Mouse (Mus musculus) brain, adult 10 weeks (tissue): ENCODE measurements around the gene Armc6. TPM values are rescaled to one million over a fixed set of nuclear protein-coding genes. Genes with fewer than 3 reads are reported as not detected.

Source experiments
- polyA plus RNA-seq: library from polyadenylated mRNA; stranded (reverse); fragments of 350-450 nt; fragmentation: Illumina TruSeq; extraction: RNeasy Lipid Tissue Mini Kit (QIAGEN cat#74804); gene quantifications from one replicate; pipeline ENCODE4 v1.2.3, GENCODE M21; 2015; ENCODE audit warnings: low read depth, low replicate concordance

The Armc6 gene
- 41.9 TPM for polyA plus RNA-seq

DNA sequence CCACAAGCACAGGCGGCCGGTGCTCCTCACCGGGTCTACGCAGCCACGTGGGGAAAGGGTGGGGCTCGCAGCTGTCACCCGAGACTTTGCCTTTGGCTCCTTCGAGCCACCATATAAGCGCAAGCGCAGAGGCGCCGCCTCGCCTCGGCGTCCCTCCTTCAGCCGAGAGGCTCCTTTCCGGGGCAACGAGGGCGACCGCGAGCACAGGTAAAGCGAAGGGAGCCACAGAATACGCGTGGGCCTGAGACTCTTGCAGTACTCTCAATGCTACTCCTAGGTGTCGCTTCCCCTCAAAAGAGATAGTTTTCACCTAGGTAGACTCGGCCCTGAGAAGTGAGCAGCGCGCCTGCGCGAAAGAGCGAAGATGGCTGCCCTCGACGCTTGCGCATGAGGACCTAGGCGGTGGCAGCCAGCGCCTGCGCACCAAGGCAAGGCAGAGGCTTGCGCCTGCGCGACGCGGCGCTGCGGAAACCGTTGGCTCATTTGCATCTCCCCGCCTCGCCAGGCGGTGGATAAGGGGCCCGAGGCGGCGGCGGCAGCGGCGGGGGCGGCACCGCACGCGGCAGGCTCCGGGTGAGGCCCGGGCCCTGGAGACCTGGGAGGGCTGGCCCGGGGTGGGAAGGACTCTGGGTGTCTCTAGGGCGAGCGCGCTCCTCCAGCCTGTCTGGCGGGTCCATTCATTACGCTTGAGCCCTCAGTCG is at the start of gene Armc6, which contains the start of gene Sugp2:
Gene Armc6, minus strand, starts transcription at position 387 of the 701 bp plus-strand sequence.
Gene Sugp2, plus strand, starts transcription at position 147 of the 701 bp plus-strand sequence.

DNA sequence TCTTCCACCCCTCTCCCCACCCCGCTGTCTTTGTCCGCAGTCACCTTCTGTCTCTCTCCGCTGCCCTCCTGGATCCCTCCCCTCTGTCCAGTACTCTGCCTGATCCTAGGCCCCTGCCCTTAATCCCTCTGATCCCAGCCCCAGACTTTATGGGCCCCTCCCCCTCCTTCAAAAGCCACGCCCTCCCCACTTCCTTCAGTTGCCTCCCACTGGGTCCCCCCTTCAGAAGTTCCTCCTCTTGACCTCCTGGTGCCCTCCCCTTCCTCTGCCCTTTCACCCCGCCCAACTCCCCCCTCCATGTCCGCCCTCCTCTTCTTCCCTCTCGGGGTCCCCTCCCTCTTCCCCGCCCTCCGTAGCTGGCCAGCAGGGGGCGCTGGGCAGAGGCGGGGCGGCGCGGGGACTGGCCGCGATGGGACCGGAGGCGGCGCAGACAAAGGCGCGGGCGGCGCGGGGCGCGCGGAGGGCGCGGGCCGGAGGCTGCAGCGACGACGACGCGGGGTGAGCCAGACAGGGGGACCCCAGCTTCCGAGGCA is 48.4 kb upstream of the Armc6 start, which contains the start of gene Homer3:
Gene Homer3, plus strand, starts transcription at position 225 of the 533 bp plus-strand sequence.

DNA sequence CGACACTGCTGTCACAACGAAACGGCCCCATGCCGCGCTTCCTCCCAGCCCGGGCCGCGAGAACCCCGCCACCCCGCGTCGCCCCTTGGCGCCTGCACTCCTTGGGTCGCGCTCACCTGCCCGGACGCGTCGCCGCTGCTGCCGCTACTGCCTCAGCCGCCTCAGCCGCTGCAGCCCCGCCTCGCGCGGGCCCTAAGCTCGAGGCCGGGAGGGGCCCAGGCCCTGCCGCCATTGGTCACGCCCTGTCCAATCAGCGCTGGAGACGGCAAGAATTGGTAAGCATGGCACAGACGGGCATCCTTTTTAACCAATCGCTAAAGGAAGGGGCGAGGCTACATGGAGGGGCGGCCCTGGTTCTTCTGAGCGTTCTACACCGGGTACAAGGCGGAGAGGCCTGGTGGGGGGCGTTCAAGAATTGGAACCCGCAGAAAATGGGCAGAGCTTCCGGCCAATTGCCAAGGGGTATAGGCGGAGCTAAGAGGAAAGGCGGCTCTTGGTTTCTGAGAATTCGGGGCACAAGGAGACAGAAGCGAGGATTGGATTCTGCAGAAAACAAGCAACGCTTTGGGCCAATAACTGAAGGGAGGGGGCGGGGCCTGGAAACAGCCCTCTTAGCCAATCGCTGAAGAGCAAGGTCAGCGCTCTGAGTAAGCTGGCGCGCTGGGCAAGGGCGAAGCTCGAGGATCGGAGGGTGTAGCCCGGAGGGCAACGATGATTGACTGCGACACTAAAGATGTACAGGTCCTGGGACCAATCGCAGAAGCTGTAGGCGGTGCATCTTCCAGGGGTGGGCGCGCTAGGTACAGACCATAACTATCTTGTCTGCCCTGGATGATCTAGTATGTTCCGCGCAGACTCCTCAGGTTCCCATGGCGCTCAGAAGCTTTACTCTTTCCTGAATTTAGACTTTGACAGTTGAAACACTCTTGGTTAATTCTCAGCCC is 21.9 kb downstream of the Armc6 start, which contains the start of gene Slc25a42:
Gene Slc25a42, minus strand, starts transcription at position 194 of the 944 bp plus-strand sequence.

GRCm38 (mm10) chr8:70172043-70172681 is 62.1 kb downstream of the Armc6 start, which contains the start of gene Tmem161a:
TSS of gene Tmem161a (plus strand) at chr8:70172356.

Other genes starting within 250 kb of the Armc6 start
- 17.6 TPM for gene Gatad2a, start 238.1 kb downstream of the Armc6 start, polyA plus RNA-seq
- gene Mau2, start 191.7 kb downstream of the Armc6 start, polyA plus RNA-seq = 56.6 TPM
- gene Sugp1, start 191.7 kb downstream of the Armc6 start, polyA plus RNA-seq = 40.9 TPM
- 3.4 TPM for gene Tm6sf2, start 161.5 kb downstream of the Armc6 start, polyA plus RNA-seq
- gene Hapln4, start 151.0 kb downstream of the Armc6 start, polyA plus RNA-seq = 85.0 TPM
- gene Ncan, start 113.6 kb downstream of the Armc6 start, polyA plus RNA-seq = 58.0 TPM
- 29.2 TPM for gene Nr2c2ap, start 103.1 kb downstream of the Armc6 start, polyA plus RNA-seq
- gene Rfxank, start 95.3 kb downstream of the Armc6 start, polyA plus RNA-seq = 14.6 TPM
- 79.7 TPM for gene Borcs8, start 95.0 kb downstream of the Armc6 start, polyA plus RNA-seq
- not detected for gene Mef2b, start 94.8 kb downstream of the Armc6 start, polyA plus RNA-seq
- 30.0 TPM for gene Tmem161a, start 62.1 kb downstream of the Armc6 start, polyA plus RNA-seq
- 27.2 TPM for gene Slc25a42, start 22.2 kb downstream of the Armc6 start, polyA plus RNA-seq
- 63.2 TPM for gene Sugp2, start 240 bp downstream of the Armc6 start, polyA plus RNA-seq
- 20.1 TPM for gene Homer3, start 48.4 kb upstream of the Armc6 start, polyA plus RNA-seq
- 44.8 TPM for gene Ddx49, start 68.0 kb upstream of the Armc6 start, polyA plus RNA-seq
- 172 TPM for gene Cope, start 68.1 kb upstream of the Armc6 start, polyA plus RNA-seq
- 65.7 TPM for gene Cers1, start 81.3 kb upstream of the Armc6 start, polyA plus RNA-seq
- 3.5 TPM for gene Gdf1, start 95.4 kb upstream of the Armc6 start, polyA plus RNA-seq
- 29.0 TPM for gene Upf1, start 118.8 kb upstream of the Armc6 start, polyA plus RNA-seq
- 0.18 TPM for gene Comp, start 139.1 kb upstream of the Armc6 start, polyA plus RNA-seq
- gene Crtc1, start 205.1 kb upstream of the Armc6 start, polyA plus RNA-seq = 68.4 TPM
- 33.9 TPM for gene Klhl26, start 242.5 kb upstream of the Armc6 start, polyA plus RNA-seq